Mouse (Mus musculus) adrenal gland (tissue): ENCODE results near the gene Mrpl23.

Experiments used
- intact Hi-C: fragments of 180-260 bp; cut with DNase I; formaldehyde crosslinking; loops from one replicate; pipeline ENCODE4 v1.15.1; 2025

Mrpl23 gene

DNA sequence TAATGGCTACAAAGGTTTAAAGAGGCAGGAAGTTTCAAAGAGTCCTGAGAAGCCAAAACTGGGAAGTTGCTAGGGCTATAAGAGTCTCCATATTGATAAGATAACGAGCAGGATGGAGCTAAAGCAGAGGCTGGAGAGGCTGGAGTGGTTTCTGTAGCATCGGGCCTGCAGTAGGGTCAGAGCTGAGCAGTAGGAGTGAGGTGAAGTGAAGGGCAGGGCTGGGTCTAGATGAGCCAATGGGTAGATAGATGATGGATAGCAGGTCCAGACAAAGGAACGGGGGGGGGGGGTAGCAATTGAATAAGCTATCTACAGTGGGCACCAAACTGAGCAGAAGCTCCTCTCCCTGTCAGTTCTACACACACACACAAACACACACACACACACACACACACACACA is 15.0 kb upstream of the Mrpl23 start:
- intact Hi-C loops, result no loop called here

DNA sequence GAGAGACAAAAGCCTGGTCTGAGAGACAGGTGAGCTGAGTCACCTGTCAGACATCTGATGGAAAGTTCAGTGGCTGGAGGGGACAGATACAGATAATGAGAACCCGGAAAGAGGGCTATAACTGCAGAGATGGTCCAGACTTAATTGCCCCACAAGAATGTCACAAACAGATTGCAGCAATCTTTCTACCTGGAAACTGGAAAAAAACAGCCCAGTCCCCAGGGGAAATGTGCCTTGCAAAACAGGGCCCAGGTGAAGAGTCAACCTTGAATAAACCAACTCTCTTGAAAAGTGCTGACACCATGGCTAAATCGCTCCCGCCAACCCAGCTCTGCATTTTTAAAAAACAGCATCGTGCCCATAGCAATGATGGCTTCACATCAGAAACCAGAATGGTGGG is 12.2 kb upstream of the Mrpl23 start:
- intact Hi-C loops, result no loop called here

DNA sequence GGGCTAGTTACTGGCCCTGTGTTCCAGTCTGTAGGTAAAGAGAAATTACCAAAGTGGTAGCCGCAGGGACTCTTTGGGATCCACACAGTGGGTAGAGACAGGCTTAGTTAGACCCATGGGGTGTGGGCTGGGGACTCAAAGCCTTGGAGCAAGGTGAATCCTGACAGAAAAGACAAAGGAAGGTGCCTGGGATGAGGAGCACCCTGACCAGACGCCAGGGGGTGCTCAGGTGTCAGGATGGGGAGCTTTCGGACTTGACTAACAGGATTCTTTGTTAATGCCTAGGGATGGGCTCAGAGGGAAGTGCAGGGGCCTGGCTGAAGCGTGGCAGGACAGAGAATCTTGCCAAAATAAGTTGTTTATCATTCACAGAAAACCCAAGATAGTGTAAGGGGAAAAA is 10.1 kb upstream of the Mrpl23 start:
- intact Hi-C loops, result no loop called here

DNA sequence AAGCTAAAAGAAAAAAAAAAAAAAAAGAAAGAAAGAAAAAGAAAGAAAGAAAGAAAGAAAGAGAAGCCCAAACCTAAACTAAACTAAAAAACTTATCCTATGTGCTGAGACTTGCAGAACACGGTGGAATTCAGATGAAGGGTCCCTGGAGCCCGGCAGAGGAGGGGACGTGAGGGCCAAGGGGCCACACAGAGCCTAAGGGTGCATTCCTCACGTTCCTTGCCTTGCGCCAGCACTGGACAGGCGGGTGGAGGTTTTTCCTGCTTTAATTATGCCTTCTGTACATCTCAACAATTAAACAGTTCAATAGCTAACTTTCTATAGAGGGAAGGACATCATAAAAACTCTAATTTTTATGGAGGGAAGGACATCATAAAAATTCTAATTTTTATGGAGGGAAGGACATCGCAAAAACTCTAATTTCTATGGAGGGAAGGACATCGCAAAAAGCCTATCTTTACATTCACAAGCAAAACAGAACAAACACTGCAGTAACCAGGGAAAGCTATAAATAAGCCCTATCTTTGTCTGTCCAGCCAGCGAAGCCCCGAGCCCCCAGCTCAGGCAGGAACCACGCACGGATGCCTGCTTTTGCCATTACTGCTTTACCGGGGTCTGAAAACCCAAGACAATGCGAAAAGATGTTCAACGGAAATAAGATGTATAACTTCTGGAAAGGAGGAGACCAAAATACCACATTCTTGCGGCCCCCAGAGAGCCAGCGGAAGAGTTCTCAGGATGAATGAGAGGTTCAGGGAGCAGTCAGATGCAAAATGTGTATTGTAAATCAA is 9.1 kb upstream of the Mrpl23 start:
- intact Hi-C loops, result no loop called here

DNA sequence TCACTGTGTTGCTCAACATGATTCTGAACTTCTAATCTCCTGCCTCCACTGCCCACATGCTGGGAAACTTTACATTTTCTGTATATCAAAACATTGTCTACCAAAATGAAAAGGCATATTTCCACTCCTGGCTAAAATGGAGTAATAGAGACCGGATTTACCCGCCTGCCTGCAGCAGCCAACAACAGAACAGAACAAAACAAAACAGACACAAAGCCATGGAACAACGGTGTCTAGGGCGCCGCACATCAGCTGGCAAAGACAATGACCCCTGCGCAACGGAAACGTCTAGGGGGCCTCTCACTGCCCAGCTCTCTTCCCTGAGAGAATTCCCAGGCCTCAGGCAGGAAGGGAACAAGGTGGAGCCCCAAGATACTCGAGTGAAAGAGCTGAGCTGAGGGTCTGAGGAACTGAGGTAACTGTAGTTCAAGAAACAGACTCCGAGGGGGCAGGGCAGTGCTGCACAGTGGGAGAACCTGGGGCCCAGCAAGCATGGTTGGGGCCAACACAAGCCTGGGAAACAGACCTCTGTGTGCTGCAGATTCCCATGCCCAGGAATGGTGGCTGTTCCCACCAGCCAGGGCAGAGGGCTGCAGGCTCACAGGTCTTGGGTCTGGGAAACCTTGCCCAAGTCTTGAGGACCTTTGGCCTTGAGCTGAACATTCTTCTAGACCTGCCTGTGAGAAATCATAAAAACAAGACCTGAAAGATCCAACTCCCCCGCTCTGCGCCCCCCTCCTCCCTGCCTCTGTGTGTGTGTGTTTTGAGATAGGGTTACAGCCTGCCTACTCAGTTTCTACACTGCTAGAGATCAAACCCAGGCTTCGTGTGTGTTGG is 6.9 kb upstream of the Mrpl23 start:
- intact Hi-C loops, result no loop called here

DNA sequence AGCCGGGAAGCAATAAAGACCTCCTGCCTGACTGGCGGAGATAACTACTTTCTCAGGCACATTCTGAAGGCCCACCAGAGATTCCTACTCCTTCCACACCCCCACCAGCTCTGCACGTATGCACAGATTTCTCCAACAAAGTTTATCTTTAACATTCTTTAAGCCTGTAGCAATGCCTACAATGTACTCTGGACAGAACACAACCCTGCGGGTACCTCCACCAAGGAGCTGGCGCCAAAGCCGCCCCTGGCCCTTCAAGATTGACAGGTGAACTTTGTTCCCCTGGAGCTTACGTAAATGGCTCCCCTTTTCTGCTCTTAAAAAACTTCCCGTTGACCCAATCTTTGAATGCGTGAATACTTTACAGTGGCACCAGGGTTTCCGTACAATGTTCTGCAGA is 3.1 kb upstream of the Mrpl23 start:
- intact Hi-C loops, result no loop called here

DNA sequence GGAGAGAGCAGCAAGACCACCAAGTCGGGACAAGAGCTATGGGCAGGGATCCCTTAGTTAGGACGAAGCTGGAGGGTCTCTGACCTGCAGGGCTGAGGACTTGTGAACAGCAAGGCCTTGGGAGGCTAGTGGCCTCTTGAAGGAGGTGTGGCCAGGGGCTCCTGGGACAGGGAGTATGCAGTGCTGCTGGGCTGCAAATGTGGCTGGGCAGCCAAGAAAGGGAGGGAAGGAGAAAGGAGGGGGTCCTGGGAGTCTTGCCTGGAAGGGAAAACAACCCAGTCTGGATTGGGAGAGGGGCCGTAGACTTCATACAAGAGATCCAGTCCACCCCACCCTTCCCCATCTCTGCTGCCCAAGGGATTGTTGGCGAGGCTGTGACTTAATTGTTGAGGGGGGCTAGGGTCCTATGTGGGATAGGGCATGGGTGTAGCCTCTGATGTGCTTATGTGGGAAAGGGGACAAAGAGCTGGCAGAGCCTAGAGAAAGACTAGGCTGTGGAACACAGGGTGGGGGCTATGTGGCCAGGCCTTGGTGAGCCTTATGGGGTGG is 439 bp upstream of the Mrpl23 start:
- intact Hi-C loops, result no loop called here

DNA sequence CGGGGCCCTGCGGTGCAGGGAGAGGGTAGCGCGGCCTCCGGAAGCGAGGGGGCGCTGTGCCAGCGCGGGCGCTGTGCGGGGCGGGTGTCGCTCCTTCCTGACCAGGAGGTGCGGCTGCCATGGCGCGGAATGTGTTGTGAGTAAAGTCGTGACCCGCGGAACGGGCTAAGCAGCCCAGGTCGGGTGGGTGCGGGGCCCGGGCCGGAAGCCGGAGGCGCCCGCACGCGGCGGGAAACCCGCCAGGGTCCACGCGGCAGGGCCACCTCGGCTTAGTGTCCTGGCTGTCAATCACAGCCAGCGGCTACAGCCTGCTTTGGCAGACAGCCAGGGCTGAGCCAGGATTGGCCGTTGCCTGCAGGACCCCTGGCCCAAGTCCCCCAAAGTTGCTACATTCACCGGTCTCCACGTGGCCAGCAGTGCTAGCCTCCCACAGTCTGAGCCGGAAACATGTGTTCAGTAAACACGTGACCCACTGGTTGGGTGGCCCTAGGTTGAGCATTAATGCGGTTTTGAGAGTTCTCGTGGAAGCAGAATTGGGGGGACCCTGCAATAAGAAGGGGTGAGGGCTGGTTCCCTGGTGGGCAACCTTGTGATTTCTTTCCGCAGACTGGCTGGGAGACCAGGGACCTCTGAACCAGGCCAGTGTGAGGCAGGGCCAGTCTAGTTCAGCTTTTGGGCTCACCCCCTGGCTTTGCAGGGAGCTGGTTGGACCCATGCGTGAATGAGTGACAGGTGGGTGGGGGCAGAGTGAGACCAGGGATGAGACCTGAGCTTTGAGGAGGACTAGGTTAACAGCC is 771 bp downstream of the Mrpl23 start:
- intact Hi-C loops, result no loop called here

DNA sequence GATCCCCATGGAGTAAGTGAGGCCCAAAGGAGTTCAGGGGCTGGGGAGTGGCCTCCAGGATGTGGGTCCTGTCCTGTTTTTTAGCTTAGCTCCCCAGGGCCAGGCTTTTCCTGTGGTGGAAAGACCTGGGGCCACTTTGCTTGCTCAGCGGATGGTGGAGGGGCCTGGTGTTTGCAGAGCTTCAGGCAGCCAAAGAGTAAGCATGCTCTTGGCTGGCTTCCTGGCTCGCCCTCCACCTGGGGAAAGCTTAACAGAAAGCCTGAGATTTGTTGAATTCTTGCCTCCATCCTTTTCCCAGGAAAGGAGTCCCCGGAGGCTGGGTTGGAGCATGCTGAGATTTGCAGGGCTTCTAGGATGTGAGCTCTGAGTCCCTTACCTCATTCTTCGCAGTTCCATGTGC is 2.6 kb downstream of the Mrpl23 start:
- intact Hi-C loops, result loop anchor here (5.0 kb wide), 2 partner anchors 47 to 137 kb away; no protein-coding TSS in a partner anchor

DNA sequence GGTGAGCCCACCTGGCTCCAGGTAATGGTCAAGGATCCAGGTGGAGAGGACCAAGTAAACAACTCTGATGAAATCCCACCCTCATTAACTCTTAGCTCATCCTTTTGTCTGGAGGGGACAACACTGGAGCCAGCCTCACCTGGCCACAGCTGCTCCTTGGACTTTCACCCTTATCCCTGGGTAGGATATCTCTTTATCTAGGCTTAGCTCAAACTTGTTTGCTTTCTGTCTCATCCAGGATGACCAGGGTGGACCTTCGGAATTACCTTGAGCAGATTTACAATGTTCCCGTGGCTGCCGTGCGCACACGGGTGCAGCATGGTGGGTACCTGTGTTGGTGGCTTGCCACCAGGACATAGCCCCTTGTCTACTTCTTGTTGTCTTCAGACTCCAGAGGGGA is 3.3 kb downstream of the Mrpl23 start:
- intact Hi-C loops, result loop anchor here (5.0 kb wide), 2 partner anchors 46 to 136 kb away; no protein-coding TSS in a partner anchor

DNA sequence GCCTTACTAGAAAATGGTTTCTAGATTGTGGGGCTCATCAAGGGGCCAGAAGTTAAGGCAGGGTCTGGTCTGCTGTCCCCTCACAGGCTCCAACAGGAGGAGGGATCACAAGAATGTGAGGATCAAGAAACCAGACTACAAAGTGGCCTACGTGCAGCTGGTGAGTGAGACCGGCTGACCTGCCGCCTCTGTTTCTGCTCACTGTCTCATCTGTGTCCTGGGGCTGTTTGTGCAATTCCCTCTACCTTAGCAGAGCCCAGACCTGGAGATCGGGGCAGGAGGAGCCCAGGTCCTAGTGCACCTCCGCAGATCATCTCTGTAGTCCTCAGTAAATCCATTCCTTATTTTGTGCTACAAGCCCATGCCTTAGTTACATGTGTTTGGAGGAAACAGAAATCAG is 4.7 kb downstream of the Mrpl23 start:
- intact Hi-C loops, result loop anchor here (5.0 kb wide), 2 partner anchors 45 to 135 kb away; no protein-coding TSS in a partner anchor

DNA sequence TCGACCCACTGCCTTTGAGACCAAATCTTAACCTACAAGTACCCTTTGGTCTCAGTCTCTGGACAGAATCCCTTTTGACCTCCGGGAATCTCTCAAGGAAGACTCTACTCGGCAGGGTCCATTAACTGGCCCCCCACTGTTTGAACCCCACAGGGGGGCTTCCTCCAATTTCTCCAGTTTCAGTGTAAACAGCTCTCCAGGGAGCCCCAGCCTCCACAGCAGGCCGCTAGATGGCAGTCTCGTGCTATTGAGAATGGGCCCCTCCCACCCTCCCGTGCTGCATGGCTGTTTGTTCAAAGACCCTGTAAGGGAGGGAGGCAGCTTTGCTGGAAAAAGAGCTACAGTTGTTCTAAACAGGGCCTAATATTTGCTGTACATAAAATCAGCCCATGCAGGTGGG is 5.4 kb downstream of the Mrpl23 start:
- intact Hi-C loops, result loop anchor here (5.0 kb wide), 2 partner anchors 44 to 134 kb away; no protein-coding TSS in a partner anchor

DNA sequence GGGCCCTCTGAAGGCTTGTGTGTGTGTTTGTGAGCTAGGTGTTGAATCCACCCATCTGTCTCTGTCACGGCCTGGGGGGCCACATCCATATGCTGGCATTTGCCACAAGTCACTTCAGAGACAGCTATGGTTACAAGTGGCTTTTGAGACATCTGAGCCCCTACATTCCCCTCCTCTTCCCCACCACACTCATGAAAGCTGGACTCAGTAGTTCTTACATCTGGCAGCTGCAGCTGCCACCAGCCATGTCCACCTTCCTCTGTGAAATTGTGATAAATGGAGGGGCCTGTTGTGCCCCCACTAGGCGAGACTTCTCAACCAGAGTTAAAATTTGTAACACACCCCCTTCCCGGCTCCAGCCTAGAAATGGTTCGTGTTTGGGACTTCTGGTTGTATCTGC is 5.8 kb downstream of the Mrpl23 start:
- intact Hi-C loops, result loop anchor here (5.0 kb wide), 2 partner anchors 44 to 134 kb away; no protein-coding TSS in a partner anchor

DNA sequence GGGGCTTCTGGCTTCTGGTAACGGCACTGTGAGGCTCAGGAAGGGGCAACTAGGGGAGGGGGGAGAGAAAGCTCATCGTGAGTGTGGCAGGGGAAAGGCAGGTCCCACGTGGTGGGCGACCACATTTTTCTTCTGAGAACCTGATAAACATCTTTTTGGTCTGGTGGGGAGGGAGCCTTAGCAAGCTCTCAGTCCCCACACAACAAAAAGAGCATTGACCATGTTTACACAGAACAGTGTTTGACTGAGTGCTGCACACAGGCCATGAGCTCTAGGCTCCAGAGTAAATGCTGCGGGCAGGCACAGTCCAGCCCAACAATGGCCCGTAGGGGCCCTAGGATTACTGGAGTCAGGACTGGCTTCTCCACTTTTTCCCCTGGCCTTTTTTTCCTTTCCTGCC is 6.3 kb downstream of the Mrpl23 start:
- intact Hi-C loops, result loop anchor here (5.0 kb wide), 2 partner anchors 44 to 134 kb away; no protein-coding TSS in a partner anchor

DNA sequence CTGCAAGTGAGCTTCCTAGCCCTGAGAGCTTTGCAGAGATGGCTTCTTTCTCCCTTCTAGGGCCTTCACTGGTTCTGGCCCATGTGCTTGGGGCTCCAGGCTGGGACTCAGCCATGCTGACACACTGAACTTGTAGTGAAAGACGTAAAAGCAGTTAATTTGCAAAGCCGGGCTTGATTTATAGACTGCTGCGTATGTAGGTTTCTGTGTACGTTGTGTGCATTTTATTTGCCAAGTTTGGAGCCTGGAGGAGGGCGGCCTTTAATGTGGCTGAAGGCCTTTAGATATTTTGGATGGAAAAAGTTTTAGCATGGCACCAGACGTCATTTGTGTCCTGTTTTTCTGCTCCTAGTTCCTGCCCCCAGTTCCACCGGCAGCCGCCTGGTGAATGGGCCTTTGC is 7.3 kb downstream of the Mrpl23 start:
- intact Hi-C loops, result loop anchor here (5.0 kb wide), 2 partner anchors 42 to 132 kb away; no protein-coding TSS in a partner anchor

DNA sequence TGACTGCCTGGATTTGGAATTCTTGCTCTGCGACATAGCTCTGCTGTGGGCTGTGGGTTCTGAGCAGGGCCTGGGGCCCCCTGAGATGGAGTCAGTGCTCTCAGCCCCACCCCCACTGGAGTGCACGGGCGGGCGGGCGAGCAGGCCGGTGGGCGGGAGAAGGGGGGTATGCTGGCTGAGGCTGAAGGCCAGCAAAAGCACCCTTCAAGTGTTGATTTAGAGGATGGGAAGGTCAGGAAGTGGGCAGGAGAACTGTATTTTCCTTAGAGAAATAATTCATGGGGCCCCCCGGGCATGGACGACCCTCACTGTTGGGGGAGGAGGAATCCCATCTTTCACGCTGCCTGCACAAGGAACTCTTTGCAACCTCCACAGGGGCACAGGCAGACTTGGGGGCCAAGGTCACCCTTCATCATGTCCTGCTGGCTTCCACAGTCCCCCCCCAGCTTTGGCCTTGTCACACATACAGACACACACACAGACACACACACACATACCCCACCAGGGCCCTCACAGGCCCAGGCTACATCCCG is 10.4 kb downstream of the Mrpl23 start:
- intact Hi-C loops, result no loop called here

DNA sequence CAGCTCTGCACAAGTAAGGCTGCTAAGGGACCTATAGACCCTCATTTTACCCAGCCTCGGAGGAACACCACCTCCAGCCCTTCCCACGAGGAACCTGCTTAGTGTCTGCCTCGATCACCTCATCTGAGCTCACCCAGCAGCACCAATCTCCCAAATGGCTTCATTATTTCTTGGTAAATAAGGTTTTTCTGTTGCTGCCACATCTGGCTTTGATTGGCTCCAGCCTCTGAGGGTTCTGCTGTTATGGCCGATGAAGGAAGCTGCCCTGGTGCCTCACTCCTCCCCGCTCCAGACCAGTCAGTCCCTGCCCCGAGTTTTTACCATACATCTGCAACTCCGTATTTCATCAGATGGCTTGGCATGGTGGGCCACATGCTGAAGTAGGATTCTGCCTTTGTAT is 13.5 kb downstream of the Mrpl23 start:
- intact Hi-C loops, result no loop called here

DNA sequence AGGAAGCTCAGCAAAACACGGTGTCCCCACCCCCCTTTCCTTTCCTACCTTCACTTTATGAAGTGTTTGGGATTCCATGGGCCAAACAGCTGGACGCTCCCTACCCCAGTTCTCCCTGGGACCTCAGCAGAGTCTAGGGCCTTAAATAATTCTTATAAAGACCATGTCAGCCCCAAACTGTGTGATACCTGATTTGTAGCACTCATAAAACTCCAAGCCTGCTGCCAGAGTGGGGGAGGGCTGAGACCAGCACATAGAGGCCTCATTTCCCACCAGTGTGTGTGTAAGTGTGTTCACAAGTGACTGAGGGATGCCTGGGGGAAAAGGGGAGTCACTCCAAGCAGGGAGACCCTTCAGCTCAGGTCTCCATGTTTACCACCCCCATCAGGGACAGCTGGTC is 15.4 kb downstream of the Mrpl23 start:
- intact Hi-C loops, result no loop called here

DNA sequence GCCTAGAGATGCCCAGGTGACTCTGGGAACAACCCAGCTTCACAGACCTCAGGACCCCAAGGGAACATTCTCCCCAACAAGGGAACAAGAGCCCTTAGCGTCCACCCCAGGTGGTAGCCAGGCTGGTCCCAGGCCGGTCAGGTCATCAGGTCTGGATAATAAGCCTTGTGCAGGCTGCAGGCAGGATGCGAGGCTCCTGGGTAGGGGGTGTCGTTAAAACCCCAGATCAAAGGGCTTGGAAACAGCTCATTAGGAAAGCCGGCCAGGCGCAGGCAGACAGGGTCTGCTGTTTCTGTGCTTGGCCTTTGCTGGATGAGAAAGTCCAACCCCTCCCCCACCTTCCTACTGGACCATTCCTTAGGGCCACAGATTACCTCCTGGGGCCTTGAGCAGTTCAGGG is 16.2 kb downstream of the Mrpl23 start:
- intact Hi-C loops, result no loop called here

DNA sequence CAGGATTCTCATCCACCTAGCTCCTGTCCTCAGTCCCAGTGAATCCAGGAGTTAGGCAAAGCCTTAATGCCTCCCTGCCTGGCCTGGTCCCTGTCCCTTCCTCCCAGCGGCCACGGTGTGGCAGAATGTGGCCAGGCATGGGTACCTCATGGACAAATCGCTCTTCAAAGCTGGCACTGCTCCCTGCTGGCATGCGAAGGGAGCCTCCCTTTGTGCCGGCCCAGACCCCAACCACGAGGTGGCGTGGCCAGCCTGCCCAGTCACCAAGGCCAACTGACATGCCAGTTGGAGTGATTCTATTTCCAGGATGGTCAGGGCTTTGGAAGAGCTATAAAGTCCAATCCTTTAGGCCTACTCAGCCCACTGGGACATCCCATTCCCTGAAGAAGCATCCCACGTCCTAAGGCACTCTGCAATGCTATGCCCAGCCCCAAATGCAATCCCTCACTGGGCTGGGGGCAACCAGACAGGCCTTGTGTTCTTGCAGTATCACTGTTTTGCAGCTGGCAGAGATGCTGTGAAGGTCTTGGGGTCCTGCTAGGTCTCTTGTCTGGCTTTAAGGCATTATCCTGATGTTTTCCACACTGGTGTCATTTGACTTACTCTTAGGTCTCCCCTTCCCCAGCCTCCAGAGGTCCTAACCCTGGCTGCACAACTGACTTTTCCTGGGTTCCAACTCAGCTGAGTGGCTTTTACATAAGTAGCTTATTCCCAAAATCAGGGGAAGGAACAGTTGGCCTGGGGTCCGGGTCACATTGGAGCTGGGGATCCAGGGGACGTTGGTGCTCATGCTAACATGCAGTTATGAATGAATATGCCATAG is 17.7 kb downstream of the Mrpl23 start:
- intact Hi-C loops, result no loop called here
